Mouse (Mus musculus) intestine, embryonic 15.5 days (tissue): Measurements from ENCODE around the gene Camk2b. TPM values are rescaled to one million over a fixed set of nuclear protein-coding genes. Genes with fewer than 3 reads are reported as not detected.
A peak's percentile ranks its signal among the peaks of the same experiment; 100 is the strongest.
"Not testable (repeated sequence)": the region's sequence is repeated elsewhere in the genome, so short reads cannot be mapped to it uniquely, and the experiment has no call there.

ENCODE experiments used
- ATAC-seq: fragments of 200-750 bp; cut with Nextera tagmentation; 2 replicates; pipeline ENCODE4 v1.8.0; 2017; ENCODE audit warnings: moderate TSS enrichment, moderate library complexity
- H3K27ac ChIP-seq: fragments of 300-500 bp; sonication (generic); 2 replicates; pipeline ENCODE4 v1.5.1; 2015; ENCODE audit warnings: mild to moderate bottlenecking, inconsistent platforms
- H3K27me3 ChIP-seq: fragments of 300-500 bp; sonication (generic); replicated peaks from 2 replicates; pipeline ENCODE4 v1.6.1; 2015; ENCODE audit warnings: inconsistent platforms
- H3K36me3 ChIP-seq: fragments of 300-500 bp; sonication (generic); 2 replicates; pipeline ENCODE4 v1.6.1; 2015; ENCODE audit warnings: inconsistent platforms
- H3K4me1 ChIP-seq: fragments of 300-500 bp; sonication (generic); replicated peaks from 2 replicates; pipeline ENCODE4 v1.6.1; 2015; ENCODE audit warnings: inconsistent platforms
- H3K4me2 ChIP-seq: fragments of 300-500 bp; sonication (generic); replicated peaks from 2 replicates; pipeline ENCODE4 v1.6.1; 2015; ENCODE audit warnings: mild to moderate bottlenecking, inconsistent platforms
- H3K4me3 ChIP-seq: fragments of 300-500 bp; sonication (generic); replicated peaks from 2 replicates; pipeline ENCODE4 v1.5.1; 2015; ENCODE audit warnings: inconsistent platforms
- H3K9ac ChIP-seq: fragments of 300-500 bp; sonication (generic); 2 replicates; pipeline ENCODE4 v1.6.1; 2015; ENCODE audit warnings: inconsistent platforms
- H3K9me3 ChIP-seq: fragments of 300-500 bp; sonication (generic); 2 replicates; pipeline ENCODE4 v1.6.1; 2016; ENCODE audit warnings: inconsistent platforms
- WGBS: fragments of 180-500 bp; shearing (Covaris S2); methylation state at CpG from one replicate; pipeline ENCODE4 v1.1.7; 2015; 5-methylcytosine and 5-hydroxymethylcytosine counted together
- polyA plus RNA-seq: library from polyadenylated mRNA; unstranded; fragments of >200 nt; fragmentation: Nextera tagmentation; extraction: Ambion mirVana; gene quantifications from 2 replicates; pipeline ENCODE4 v1.2.1, GENCODE M21; 2015

Camk2b gene
- 5.3 and 5.9 TPM in 2 replicates for polyA plus RNA-seq

DNA sequence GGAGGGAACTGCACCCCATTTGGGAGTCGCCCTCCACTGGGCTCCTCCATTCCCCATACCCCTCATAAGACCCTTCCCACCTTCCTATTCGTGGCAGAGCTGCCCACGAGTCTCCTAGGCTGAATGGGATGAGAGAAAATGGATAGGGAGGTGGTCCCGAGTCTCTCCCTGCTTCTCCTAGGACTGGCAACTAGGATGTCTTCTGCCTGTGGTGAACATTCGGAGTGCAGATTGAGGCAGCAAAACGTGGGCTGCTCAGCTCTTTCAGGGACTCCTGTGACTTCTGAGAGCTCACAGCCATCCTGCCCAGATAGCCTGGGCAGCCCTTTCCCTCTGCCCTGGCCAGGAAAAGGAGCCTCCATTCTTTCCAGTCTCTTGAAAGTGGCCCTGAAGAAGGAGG, at the start of gene Camk2b:
Camk2b (minus strand) TSS at position 187 of the 400 bp plus-strand sequence.
- Histone ChIP-seq H3K9me3 (no peaks in the 10 kb centered on the region), H3K36me3 (no peaks in the 10 kb centered on the region), H3K27ac (no peak within 1 kb of the TSS), H3K9ac (peak within 1 kb of the TSS; percentile 37), H3K4me2 (peak within 1 kb of the TSS; percentile 93), H3K4me3 (peak within 1 kb of the TSS; percentile 52), H3K4me1 (peaks cover 10% of the 10 kb centered on the region; the same call in 1 of the 2 replicates), H3K27me3 (peaks cover 76% of the 10 kb centered on the region)
- WGBS, result 15% methylated on average over 6 of the region's 6 CpGs
- ATAC-seq, result no peak

DNA sequence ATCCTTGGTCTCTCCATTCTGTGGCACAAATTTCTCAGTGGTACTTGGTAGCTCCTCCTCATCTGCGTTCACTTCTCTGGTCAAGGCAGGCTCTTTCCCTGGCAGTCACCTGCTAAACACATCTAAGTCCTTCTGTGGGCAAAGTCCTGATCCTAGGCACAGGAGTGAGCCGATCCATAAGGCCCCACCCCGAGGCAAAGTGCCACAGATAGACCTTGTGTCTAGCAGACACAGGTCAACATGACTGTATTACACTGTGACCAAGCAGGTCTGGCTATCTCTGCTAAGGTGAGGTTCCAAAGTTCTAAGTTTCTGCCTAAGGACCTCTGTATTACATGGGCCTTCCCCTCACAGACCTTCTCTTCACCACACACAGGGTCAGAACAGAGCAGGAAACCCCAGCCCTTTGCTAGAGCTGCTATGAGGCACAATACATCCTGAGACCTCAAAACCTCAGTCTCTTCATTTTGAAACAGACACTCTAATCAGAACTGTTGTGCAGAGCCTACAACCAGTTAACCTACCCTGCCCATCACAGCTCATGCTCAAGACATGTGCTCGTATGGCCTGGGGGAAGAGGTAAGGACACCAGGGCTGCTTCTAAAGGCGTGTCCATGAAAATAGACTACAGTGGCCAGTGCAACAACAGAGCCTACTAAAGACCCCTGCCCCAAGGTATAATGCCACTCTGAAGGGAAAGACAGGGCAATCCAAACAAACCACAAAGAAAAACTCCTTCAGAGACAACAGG, 45.7 kb upstream of the Camk2b start:
- H3K4me1 ChIP-seq, result no peaks in the 10 kb centered on the region; the same call in 1 of the 2 replicates
- peak overlapping the region; percentile 59 for H3K27ac ChIP-seq
- 87% methylated on average over 5 of the region's 5 CpGs for WGBS
- peak; percentile 98 for ATAC-seq
- H3K4me3 ChIP-seq, result no peak overlapping the region
- peaks cover 23% of the 10 kb centered on the region for H3K36me3 ChIP-seq
- no peaks in the 10 kb centered on the region for H3K9me3 ChIP-seq
- H3K4me2 ChIP-seq, result no peak overlapping the region
- no peaks in the 10 kb centered on the region for H3K27me3 ChIP-seq
- no peak overlapping the region for H3K9ac ChIP-seq

GRCm38 (mm10) chr11:6109990-6110389, 43.8 kb upstream of the Camk2b start:
- no peak overlapping the region for H3K4me3 ChIP-seq
- no peak overlapping the region for H3K9ac ChIP-seq
- no peak for ATAC-seq
- H3K9me3 ChIP-seq, result no peaks in the 10 kb centered on the region
- no peaks in the 10 kb centered on the region for H3K27me3 ChIP-seq
- no peak overlapping the region for H3K4me2 ChIP-seq
- H3K27ac ChIP-seq, result no peak overlapping the region
- H3K36me3 ChIP-seq, result peaks cover 27% of the 10 kb centered on the region
- no peaks in the 10 kb centered on the region; the same call in 1 of the 2 replicates for H3K4me1 ChIP-seq

GRCm38 (mm10) chr11:6108296-6108695, 42.1 kb upstream of the Camk2b start:
- no peak overlapping the region for H3K4me2 ChIP-seq
- no peaks in the 10 kb centered on the region; the same call in 1 of the 2 replicates for H3K4me1 ChIP-seq
- H3K27ac ChIP-seq, result no peak overlapping the region
- H3K9me3 ChIP-seq, result no peaks in the 10 kb centered on the region
- ATAC-seq, result no peak
- no peak overlapping the region for H3K4me3 ChIP-seq
- 94% methylated on average over 5 of the region's 5 CpGs for WGBS
- peaks cover 27% of the 10 kb centered on the region for H3K36me3 ChIP-seq
- H3K9ac ChIP-seq, result no peak overlapping the region
- H3K27me3 ChIP-seq, result no peaks in the 10 kb centered on the region

DNA sequence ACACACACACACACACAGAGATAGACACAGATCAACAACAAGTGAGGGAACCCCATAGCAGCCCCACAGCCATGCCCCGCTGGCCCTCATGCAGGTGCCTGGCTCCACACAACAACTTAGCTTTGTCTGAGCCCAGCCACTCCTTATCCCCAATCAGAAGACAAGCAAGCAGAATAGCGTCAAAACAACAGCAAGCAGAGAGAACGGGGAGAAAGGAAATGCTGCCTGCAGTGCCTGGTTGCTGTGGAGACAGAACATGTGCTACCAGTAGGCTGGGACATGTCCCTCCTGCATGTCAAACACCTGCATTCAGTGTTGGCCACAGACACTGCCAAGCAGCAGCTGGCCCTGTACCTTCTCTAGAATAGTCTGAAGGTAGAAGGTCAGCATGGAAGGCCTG, 41.6 kb upstream of the Camk2b start:
- H3K27ac ChIP-seq, result no peak overlapping the region
- WGBS, result 77% methylated on average over 3 of the region's 3 CpGs
- no peaks in the 10 kb centered on the region for H3K9me3 ChIP-seq
- no peaks in the 10 kb centered on the region; the same call in 1 of the 2 replicates for H3K4me1 ChIP-seq
- H3K27me3 ChIP-seq, result no peaks in the 10 kb centered on the region
- peaks cover 27% of the 10 kb centered on the region for H3K36me3 ChIP-seq
- no peak overlapping the region for H3K4me2 ChIP-seq
- no peak for ATAC-seq
- no peak overlapping the region for H3K9ac ChIP-seq
- no peak overlapping the region for H3K4me3 ChIP-seq

- H3K27ac ChIP-seq, result no peak overlapping the region
- WGBS, result 87% methylated on average over 5 of the region's 5 CpGs
- H3K4me2 ChIP-seq, result no peak overlapping the region
- ATAC-seq, result no peak
- no peak overlapping the region for H3K9ac ChIP-seq
- H3K36me3 ChIP-seq, result peaks cover 21% of the 10 kb centered on the region
- H3K4me3 ChIP-seq, result no peak overlapping the region
- no peaks in the 10 kb centered on the region for H3K4me1 ChIP-seq
- H3K27me3 ChIP-seq, result no peaks in the 10 kb centered on the region
- no peaks in the 10 kb centered on the region for H3K9me3 ChIP-seq
Measured at GRCm38 (mm10) chr11:6104734-6105133, 38.6 kb upstream of the Camk2b start.

DNA sequence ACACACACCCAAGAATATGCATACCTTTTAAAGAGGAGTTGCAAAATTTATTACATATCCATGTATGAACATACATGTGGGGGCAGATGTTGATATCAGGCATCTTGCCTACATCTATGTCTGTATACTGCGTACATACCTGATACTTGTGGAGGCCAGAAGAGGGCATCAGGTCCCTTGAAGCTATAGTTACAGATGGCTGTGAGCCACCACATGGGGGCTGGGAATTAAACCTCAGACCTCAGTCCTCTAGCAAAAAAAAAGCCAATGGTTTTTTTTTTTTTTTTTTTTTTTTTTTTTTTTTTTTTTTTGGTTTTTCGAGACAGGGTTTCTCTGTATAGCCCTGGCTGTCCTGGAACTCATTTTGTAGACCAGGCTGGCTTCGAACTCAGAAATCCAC, 30.5 kb upstream of the Camk2b start:
- H3K27me3 ChIP-seq, ATAC-seq, H3K9me3 ChIP-seq, H3K36me3 ChIP-seq, H3K4me2 ChIP-seq, H3K27ac ChIP-seq, H3K4me1 ChIP-seq, H3K4me3 ChIP-seq, H3K9ac ChIP-seq: not testable (repeated sequence)
- WGBS, result 80% methylated on average over 3 of the region's 3 CpGs

GRCm38 (mm10) chr11:6086991-6087390, 20.8 kb upstream of the Camk2b start:
- Histone ChIP-seq H3K36me3 (no peaks in the 10 kb centered on the region), H3K9me3 (no peaks in the 10 kb centered on the region), H3K4me1 (no peaks in the 10 kb centered on the region), H3K27me3 (no peaks in the 10 kb centered on the region), H3K9ac (no peak overlapping the region), H3K4me2 (no peak overlapping the region), H3K4me3 (no peak overlapping the region), H3K27ac (no peak overlapping the region)
- ATAC-seq, result peak; percentile 91
- 43% methylated on average over 4 of the region's 4 CpGs for WGBS

DNA sequence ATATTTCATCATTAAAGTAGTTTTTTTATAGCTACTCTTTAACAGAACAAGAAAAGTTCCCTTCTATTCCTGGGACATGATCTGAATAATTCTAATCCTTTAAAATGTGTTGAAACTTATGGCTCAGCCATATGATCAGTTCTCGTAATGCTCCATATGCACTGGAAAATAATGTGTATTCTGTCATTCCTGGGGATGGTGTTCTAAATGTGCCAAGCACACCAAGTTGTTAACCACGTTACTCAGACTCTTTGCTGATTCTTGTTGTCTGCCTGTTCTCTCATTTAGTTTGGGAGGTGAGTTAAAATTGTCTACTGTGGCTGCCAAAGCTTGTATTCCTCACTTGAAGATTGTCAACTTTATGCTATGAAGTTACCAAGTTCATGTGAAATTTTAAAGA, 12.6 kb upstream of the Camk2b start:
- H3K4me1 ChIP-seq, result no peaks in the 10 kb centered on the region
- no peaks in the 10 kb centered on the region for H3K9me3 ChIP-seq
- no peak overlapping the region for H3K9ac ChIP-seq
- H3K4me3 ChIP-seq, result no peak overlapping the region
- no peaks in the 10 kb centered on the region for H3K27me3 ChIP-seq
- H3K27ac ChIP-seq, result no peak overlapping the region
- H3K4me2 ChIP-seq, result no peak overlapping the region
- no peaks in the 10 kb centered on the region for H3K36me3 ChIP-seq
- ATAC-seq, result no peak
- WGBS, result 89% methylated on average over 2 of the region's 2 CpGs

GRCm38 (mm10) chr11:6075618-6076066, 9.5 kb upstream of the Camk2b start:
- H3K4me3 ChIP-seq, result no peak overlapping the region
- WGBS, result 71% methylated on average over 8 of the region's 8 CpGs
- H3K36me3 ChIP-seq, result no peaks in the 10 kb centered on the region
- H3K4me1 ChIP-seq, result no peaks in the 10 kb centered on the region
- H3K27ac ChIP-seq, result no peak overlapping the region
- no peak overlapping the region for H3K4me2 ChIP-seq
- no peaks in the 10 kb centered on the region for H3K9me3 ChIP-seq
- H3K9ac ChIP-seq, result no peak overlapping the region
- ATAC-seq, result no peak
- H3K27me3 ChIP-seq, result no peaks in the 10 kb centered on the region

GRCm38 (mm10) chr11:6068181-6068957, 2.2 kb upstream of the Camk2b start:
- Histone ChIP-seq H3K9me3 (no peaks in the 10 kb centered on the region), H3K4me2 (peak overlapping the region; percentile 24; the same call in 1 of the 2 replicates), H3K36me3 (no peaks in the 10 kb centered on the region), H3K4me1 (peaks cover 10% of the 10 kb centered on the region; the same call in 1 of the 2 replicates), H3K4me3 (no peak overlapping the region), H3K9ac (no peak overlapping the region), H3K27me3 (peaks cover 66% of the 10 kb centered on the region), H3K27ac (no peak overlapping the region)
- WGBS, result 11% methylated on average over 18 of the region's 19 CpGs
- peak; percentile 39; the same call in 1 of the 2 replicates for ATAC-seq

DNA sequence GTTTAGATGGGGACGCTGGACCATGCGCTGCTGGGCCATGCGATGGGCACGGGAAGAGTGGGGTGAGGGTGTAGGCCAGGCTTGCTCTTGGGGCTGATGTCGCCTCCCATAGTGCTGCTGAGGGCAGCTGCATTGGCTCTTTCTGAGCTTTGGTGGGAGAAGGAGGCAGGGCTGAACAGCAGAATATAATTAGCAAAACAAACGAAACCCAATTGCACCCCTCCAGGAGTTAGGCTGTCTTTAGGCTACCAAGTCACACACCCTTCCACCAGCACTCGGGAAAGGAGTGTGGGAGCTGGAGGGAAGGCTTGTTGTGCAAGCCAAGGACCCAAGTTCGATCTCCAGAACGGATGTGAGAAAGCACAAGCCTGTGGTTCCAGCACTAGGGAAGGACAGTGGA, 998 bp upstream of the Camk2b start:
- H3K27me3 ChIP-seq, result peaks cover 76% of the 10 kb centered on the region
- no peak overlapping the region for H3K4me2 ChIP-seq
- H3K36me3 ChIP-seq, result no peaks in the 10 kb centered on the region
- WGBS, result 46% methylated on average over 9 of the region's 9 CpGs
- ATAC-seq, result no peak
- no peak overlapping the region for H3K9ac ChIP-seq
- peaks cover 10% of the 10 kb centered on the region; the same call in 1 of the 2 replicates for H3K4me1 ChIP-seq
- H3K4me3 ChIP-seq, result no peak overlapping the region
- H3K27ac ChIP-seq, result no peak overlapping the region
- H3K9me3 ChIP-seq, result no peaks in the 10 kb centered on the region
